In the genomic region with DNA sequence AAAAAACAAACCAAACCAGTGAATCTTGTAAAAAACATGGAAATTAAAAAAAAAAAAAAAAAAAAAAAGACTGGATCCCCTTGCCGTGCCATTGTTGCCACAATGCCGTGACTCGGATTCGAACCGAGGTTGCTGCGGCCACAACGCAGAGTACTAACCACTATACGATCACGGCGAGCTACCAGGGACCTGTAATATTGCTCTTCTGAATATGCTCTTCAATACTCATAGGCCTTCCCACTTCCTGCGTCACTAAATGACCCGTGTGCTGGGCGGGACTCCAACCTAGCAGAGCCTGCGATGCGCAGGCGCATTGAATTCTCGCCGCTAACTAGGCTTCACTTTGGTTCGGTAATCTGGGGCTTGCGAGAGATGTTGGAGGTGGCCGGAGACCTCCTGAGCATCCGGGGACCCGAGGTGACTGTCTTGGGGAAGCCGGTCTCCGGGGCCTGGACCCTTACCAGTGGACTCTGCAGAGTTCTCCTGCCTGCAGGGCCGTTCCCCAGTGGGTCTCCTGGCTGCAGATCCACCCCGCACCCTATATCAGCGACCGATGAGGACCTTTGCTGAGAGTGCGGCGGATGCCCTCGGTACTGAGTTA, we compare ENCODE assay signal across 8 mouse cellular contexts. TPM values are rescaled to one million over a fixed set of nuclear protein-coding genes. Genes with fewer than 3 reads are reported as not detected.
DNase-seq lines count a peak whose midpoint lies in the region; ATAC-seq lines count a peak whose summit lies in the region.

No protein-coding gene starts in this region.

- ATAC-seq in hindbrain, embryonic 13.5 days (ENCODE audit: low FRiP score): peak; percentile 86

- under 1% methylated on average over 32 of the region's 32 CpGs for WGBS in hindbrain, embryonic 13.5 days

- H3K4me3 ChIP-seq in hindbrain, embryonic 13.5 days: peak overlapping the region; percentile 73

- peak overlapping the region; percentile 92 for H3K27ac ChIP-seq in hindbrain, embryonic 13.5 days

- H3K4me1 ChIP-seq in hindbrain, embryonic 13.5 days (replicated peaks): peaks cover 9% of the 10 kb centered on the region

- H3K27me3 ChIP-seq in hindbrain, embryonic 13.5 days: peaks cover 6% of the 10 kb centered on the region; the same call in 1 of the 2 replicates

- H3K4me2 ChIP-seq in hindbrain, embryonic 13.5 days: peak overlapping the region; percentile 93

- no peaks in the 10 kb centered on the region for H3K9me3 ChIP-seq in hindbrain, embryonic 13.5 days

- H3K36me3 ChIP-seq in hindbrain, embryonic 13.5 days: no peaks in the 10 kb centered on the region

- DNase-seq in Muller cell, postnatal 12 days (ENCODE audit: inconsistent ontology term): peak; percentile 94
- DNase-seq in cerebellum, adult 9-11 months: peak; percentile 98
- peak; percentile 92 to 95 for DNase-seq in frontal cortex, postnatal 10 days (ENCODE audit: low spot score in 2 of 2)
- DNase-seq in layer of hippocampus, postnatal 25 days (ENCODE audit: extremely low spot score in 1 of 2, low spot score in 1 of 2): peak; percentile 94 to 95
- DNase-seq in lung, postnatal 25 days (ENCODE audit: low spot score): peak; percentile 97
- DNase-seq in retina, embryonic 14.5 days (ENCODE audit: low spot score): peak; percentile 100
- peak; percentile 89 for DNase-seq in thymus, postnatal 4 days

- H3K9ac ChIP-seq in hindbrain, embryonic 13.5 days: peak overlapping the region; percentile 81

RNA-seq across cellular contexts. Expression of gene Shf, which starts 6.5 kb away (rescaled TPM):
- polyA plus RNA-seq in hindbrain, embryonic 13.5 days (2015; fragmentation: Nextera tagmentation; extraction: Ambion mirVana): 12.9 and 13.5 TPM in 2 replicates
- total RNA-seq in layer of hippocampus, postnatal 25 days (2021): 10 to 100 TPM; 60.7 to 62.2 TPM

RNA-seq across cellular contexts. Expression of gene Slc28a2, which starts 50.8 kb away (rescaled TPM):
- polyA plus RNA-seq in hindbrain, embryonic 13.5 days (2015; fragmentation: Nextera tagmentation; extraction: Ambion mirVana): 0.05 and 0.14 TPM in 2 replicates
- under 1 TPM in 1 of 2 experiments, not detected in 1; 0.12 TPM for total RNA-seq in layer of hippocampus, postnatal 25 days (2021)

Comparison
In these comparisons a context has a peak if more than half of its experiments do, and no peak if none do; other contexts are left out.
1. Peak in every context shown above with its lines: DNase-seq, ATAC-seq, H3K4me3 ChIP-seq and H3K27ac ChIP-seq.